Mouse (Mus musculus) Patski (cell line): ENCODE results near the gene Sulf2. TPM values are rescaled to one million over a fixed set of nuclear protein-coding genes. Genes with fewer than 3 reads are reported as not detected.

Source experiments
- ATAC-seq: fragments of 100-300 bp; one replicate; pipeline ENCODE4 v1.8.0; 2021
- CTCF ChIA-PET: fragments of 350-600 bp; sonication (Branson Sonifier 250); formaldehyde crosslinking; loops from one replicate; lab custom pipeline; 2022; ENCODE audit warnings: inconsistent platforms; lab: Charles Lee
- POLR2A ChIA-PET: fragments of 350-600 bp; sonication (Branson Sonifier 250); formaldehyde crosslinking; loops from one replicate; lab custom pipeline; 2022; ENCODE audit warnings: antibody characterized with exemption, inconsistent platforms; lab: Charles Lee
- DNase-seq: peaks from one replicate; pipeline ENCODE4 v3.0.0-alpha.2; 2011; ENCODE audit warnings: low read depth, low spot score
- H3K27me3 ChIP-seq: fragments of 371-371 bp; one replicate; pipeline ENCODE4 v1.5.1; 2021
- CTCF ChIP-seq: fragments of 100-300 bp; IDR thresholded peaks from one replicate; pipeline ENCODE4 v1.5.1; 2021
- in situ Hi-C: fragments of 300-500 bp; cut with MboI; formaldehyde crosslinking; loops from 3 replicates; pipeline ENCODE4 v1.11.1; 2018; ENCODE audit warnings: low pct_unique_long_range_greater_than_20kb, mixed read lengths
- polyA plus RNA-seq: library from polyadenylated mRNA; unstranded; gene quantifications from one replicate; pipeline ENCODE4 v1.2.3, GENCODE M21; 2021

Sulf2 gene
- polyA plus RNA-seq, 1 experiment from 2014 or later = 31.6 TPM

DNA sequence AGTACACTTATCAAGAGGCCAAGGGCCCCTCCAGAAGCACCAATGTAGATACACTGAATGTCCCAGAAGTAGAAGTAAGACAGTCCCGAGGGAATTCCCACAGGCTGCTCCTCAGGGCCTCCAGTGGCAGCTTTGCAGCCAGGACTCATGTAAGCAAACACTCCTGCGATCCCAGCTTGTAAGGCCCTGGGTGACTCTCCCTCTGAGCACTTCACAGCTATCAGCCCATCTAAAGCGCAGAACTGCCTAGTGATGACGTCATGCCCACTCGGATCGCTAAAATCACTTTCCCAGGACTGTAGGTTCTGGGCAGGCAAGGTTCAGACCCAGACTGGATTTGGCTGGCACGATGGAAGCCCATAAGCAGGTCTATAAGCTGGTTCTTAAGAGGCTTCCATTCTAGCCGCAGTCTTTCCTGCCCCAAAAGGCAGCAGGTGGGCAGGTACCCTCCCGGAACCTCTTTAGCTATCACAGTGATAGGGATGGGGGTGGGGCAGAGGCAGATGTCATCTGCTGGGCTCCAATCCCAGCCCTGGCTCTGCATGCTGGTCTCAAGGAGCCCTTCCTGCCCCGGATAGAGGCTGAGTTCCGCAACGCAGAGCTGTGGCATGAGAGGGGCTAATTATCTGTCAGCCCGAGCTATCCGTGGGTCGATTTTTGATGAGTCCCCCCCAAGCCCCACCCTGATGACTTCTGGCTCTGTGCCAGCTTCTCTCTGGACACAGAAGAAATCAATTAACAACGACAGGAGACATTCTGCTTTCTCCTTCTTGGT lies 19.6 kb downstream of the Sulf2 start:
- POLR2A ChIA-PET = interaction anchor here (1.0 kb wide), 1 partner anchor 29 kb away, joined by 3 read pairs; no protein-coding TSS in a partner anchor
- CTCF ChIA-PET = interaction anchor here (1.1 kb wide), 1 partner anchor 18 kb away, joined by 4 read pairs; no protein-coding TSS in a partner anchor
- TF ChIP-seq CTCF = no peak
- in situ Hi-C loops = no loop called here
- no peaks in the 10 kb centered on the region for H3K27me3 ChIP-seq
- no peak for DNase-seq
- no peak for ATAC-seq

DNA sequence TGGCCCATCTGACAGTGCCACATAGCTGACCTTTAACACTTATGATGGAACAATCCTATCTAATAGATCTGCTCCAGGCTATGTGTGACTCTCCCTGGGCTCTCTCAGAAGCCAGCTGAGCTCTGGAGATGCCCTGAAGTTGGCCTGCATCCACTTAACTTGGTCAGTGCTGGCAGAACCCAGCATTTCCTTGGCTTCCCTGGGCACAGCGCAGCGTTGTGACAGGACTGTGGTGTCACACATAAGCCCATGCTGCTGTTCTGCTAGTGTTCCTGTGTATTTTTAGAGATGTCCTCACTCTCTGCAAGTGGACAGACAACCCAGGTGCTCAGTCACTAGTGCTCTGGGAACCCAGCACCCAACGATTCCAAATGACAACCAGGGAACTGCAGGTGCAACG lies 26.7 kb downstream of the Sulf2 start:
- in situ Hi-C loops = no loop called here
- ATAC-seq (no peak), DNase-seq (no peak)
- POLR2A ChIA-PET = no interaction called here
- CTCF ChIA-PET = no interaction called here
- no peaks in the 10 kb centered on the region for H3K27me3 ChIP-seq
- no peak for TF ChIP-seq CTCF

DNA sequence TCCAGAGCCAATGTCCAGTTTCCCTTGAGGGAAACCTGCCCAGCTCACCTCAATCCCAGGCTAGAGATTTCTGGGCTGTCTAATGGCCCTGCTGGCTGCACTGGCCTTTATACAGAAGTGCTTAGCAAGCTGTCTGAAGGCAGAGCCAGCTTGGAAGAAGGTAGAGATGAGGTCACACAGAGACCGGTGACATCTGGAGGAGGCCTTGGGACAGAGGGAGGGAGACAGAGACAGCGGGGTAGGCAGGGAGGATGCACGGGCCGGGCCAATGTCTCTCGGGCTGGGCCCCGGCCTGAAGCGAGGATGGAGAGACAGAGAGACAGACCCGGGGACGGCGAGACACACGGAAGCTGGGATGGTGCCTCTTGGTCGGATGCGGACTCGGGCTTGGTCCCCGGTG lies 27.4 kb downstream of the Sulf2 start:
- TF ChIP-seq CTCF = no peak
- DNase-seq (no peak), ATAC-seq (peak; percentile 68)
- ChIA-PET POLR2A (no interaction called here), CTCF (no interaction called here)
- in situ Hi-C loops = no loop called here
- H3K27me3 ChIP-seq = no peaks in the 10 kb centered on the region

DNA sequence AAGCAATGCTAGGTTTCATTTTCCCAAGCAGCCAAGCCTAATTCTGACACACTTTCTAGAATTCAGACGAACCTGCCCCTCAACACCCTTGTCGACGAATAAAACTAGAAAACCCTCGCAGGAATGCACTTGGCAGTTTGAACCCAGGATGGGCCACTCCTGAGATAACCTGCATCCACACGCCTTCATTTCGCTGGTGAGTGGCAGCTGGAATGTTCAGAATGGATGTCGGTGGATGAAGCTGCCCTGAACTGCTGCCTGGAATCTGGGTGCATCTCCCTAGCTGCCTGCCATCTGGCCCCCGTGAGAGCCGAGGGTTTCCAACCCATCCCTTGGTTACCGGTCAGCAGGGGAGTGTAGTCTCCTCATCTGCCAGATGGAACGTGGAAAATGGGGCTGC lies 29.1 kb downstream of the Sulf2 start:
- DNase-seq (no peak), ATAC-seq (no peak)
- in situ Hi-C loops = no loop called here
- no peak for TF ChIP-seq CTCF
- H3K27me3 ChIP-seq = no peaks in the 10 kb centered on the region
- ChIA-PET CTCF (no interaction called here), POLR2A (no interaction called here)

DNA sequence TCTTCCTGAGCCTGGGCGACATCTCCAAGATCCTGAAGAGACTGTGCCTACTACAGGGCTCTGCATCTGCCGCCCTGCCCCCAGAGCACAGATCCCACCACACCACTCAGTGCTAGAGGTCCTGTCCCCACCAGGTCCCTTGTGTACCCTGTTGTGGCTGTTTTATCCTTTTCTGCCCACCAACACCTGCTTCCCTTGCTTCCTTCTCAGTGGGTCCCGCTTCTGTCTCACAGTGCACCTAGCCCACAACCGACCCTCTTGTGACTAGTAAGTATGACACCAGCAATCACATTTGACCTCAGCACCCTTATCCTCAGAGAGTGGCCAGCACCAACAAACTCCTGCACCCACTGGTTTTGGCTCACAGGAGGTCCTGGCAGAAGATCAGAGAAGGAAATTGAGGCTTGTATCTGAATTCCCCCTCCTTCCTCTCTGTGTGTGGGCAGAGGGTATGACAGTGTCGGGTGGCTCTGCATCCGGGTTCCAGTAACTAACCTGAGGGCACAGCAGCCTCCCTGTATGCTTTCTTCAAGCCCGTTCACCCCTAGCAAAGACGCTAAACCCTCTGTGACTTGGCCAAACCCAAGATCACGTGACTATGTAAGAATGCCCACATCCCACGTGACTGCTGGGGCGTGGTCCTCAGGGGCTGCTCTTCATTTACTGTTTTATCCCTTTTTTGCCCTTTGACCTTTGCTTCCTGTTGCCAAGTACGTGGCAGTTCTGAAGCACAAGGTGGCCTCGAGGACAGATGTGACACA lies 29.8 kb downstream of the Sulf2 start:
- ATAC-seq = no peak
- CTCF ChIA-PET = interaction anchor here (1.1 kb wide), 1 partner anchor 17 kb away, joined by 3 read pairs; no protein-coding TSS in a partner anchor
- no peak for DNase-seq
- in situ Hi-C loops = no loop called here
- POLR2A ChIA-PET = no interaction called here
- H3K27me3 ChIP-seq = no peaks in the 10 kb centered on the region
- TF ChIP-seq CTCF = no peak

DNA sequence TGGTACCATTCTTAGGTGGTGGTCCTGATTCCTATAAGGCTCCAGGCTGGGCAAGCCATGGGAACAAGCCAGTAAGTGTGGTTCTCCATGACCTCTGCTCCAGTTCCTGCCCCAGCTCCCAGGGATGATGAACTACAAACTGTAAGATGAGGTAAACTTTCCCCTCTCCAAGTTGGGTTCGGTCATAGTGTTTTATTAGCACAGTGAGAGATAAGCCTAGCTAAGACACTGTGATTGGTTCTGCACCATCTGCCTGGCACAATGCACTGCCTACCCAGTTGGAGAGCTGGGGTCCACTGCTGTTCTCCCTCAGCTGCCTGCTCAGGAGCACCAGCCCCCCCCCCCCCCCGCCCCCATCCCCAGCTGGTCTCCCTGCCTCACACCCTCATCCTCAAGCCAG lies 30.4 kb downstream of the Sulf2 start:
- CTCF ChIA-PET = interaction anchor here (1.1 kb wide), 1 partner anchor 17 kb away, joined by 3 read pairs; no protein-coding TSS in a partner anchor
- DNase-seq = no peak
- in situ Hi-C loops = no loop called here
- POLR2A ChIA-PET = no interaction called here
- ATAC-seq = no peak
- TF ChIP-seq CTCF = no peak
- H3K27me3 ChIP-seq = no peaks in the 10 kb centered on the region

DNA sequence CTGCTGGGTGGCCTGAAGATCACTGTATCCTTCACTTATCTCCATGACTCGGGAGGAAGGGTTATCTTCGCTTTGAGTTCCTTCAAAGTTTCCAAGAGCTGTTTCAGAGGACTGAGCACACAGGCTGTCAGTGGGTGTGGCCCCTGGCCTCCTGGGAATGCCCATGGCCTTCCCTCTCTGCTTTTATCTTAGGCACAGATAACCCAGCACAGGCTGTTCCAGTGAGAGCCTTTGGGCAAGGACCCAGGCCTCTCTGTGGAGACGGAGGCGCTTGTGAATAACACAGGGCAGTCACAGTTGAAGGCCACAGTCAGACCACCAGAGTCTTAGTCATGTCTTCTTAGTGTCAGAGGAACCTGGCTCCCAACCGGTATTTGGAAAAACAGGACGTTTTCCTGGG lies 32.7 kb downstream of the Sulf2 start:
- no peaks in the 10 kb centered on the region for H3K27me3 ChIP-seq
- POLR2A ChIA-PET = no interaction called here
- DNase-seq = no peak
- no peak for TF ChIP-seq CTCF
- no peak for ATAC-seq
- CTCF ChIA-PET = no interaction called here
- in situ Hi-C loops = no loop called here

DNA sequence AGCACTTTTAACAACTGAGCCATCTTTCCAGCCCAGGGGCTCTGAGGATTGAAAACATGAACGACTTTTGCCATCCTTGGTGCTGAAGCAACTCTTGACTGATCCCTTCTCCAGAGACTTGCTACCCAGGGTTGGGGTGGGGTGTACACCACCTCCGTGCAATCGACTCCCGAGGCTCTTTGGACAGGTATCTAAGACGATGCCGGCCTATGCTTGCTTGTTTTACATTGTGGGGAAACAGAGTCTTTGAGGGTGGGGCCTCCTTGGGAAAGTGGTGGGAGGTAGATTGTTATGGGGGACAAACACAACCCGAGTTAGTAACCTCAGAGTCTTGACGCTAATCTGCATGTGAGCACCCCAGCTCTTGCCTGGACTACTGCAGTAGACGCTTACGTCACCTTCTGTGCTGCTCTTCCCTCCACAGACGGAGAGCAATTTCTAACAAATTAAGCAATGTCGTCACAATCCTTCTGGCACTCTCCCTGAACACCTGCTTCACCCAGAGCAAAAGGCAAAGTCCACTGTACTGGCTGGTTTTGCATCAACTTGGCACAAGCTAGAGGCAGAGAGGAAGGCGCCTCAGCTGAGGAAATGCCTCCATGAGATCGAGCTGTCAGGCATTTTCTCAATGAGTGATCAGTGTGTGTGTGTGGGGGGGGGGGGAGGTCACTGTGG lies 33.6 kb downstream of the Sulf2 start:
- no peak for DNase-seq
- ChIA-PET CTCF (no interaction called here), POLR2A (no interaction called here)
- TF ChIP-seq CTCF = no peak
- H3K27me3 ChIP-seq = no peaks in the 10 kb centered on the region
- in situ Hi-C loops = no loop called here
- no peak for ATAC-seq

DNA sequence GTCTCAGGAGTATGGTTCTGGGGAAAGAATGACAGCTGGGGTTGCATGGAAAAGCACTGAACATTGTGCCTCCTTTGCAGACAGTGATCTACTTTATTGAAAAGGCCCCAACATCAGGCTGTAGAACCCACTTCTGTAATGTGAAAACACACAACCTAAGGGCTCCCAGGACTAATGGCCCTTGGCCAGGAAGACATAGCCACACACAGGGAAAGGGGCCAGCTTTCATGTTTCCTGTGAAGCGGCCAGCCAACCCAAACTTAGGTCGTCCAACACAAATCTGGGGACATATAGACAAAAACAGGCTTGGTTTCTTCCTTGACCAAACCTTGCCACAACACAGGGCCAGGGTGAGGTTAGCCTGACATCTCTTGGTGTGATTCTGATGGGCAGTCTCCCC lies 35.5 kb downstream of the Sulf2 start:
- ATAC-seq = no peak
- CTCF ChIA-PET = interaction anchor here (0.8 kb wide), 1 partner anchor 26 kb away, joined by 3 read pairs; no protein-coding TSS in a partner anchor
- H3K27me3 ChIP-seq = no peaks in the 10 kb centered on the region
- POLR2A ChIA-PET = no interaction called here
- TF ChIP-seq CTCF = no peak
- DNase-seq = no peak
- in situ Hi-C loops = no loop called here

DNA sequence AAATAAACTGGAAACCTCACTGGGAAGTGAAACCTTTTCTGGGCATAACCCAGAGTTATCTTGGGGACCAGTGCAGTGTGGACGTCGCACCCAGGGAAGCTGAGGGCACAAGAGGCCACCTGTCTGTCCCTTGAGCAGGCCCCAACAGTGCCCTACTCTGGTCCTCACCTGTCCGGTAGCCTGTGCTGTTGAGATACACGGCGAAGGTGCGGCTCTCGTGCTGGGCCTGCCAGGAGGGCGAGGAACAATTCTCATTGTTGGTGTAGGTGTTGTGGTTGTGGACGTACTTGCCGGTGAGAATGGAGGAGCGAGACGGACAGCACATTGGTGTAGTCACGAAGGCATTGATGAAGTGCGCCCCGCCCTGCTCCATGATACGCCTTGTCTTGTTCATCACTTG lies 38.8 kb downstream of the Sulf2 start:
- no peak for DNase-seq
- ChIA-PET POLR2A (no interaction called here), CTCF (no interaction called here)
- ATAC-seq = no peak
- in situ Hi-C loops = no loop called here
- no peak for TF ChIP-seq CTCF
- H3K27me3 ChIP-seq = no peaks in the 10 kb centered on the region
